Mouse (Mus musculus): ENCODE measurements around the gene Gm29427.
"Not testable (repeated sequence)": the region's sequence is repeated elsewhere in the genome, so short reads cannot be mapped to it uniquely, and the experiment has no call there.

Gm29427 gene

GRCm38 (mm10) chr1:130729153-130729552 lies 13.6 kb upstream of the Gm29427 start, which contains the start of gene Pfkfb2:
TSS of gene Pfkfb2 (minus strand) at chr1:130729253.
- no peak for DNase-seq

GRCm38 (mm10) chr1:130728708-130729107 lies 13.1 kb upstream of the Gm29427 start:
- no peak for DNase-seq

DNA sequence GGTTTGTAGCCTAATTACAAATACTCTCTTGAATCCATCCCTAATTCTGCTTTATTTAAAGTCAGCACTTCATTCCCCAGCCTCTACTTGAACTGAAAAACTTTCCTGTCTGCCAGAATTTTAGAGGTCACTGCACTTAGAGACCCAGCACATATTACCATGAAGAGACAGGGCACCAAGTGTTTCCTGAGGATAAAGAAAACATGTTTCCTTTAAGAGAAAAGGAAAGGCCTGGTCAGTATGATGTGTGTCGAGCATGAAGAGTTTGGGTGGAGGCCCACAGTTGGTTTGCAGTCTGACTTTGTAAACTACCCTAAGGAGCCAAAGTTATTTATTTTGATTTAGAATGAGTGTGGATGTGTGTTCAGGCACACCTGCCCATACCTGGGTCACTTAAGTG lies 12.5 kb upstream of the Gm29427 start:
- DNase-seq, result no peak

DNA sequence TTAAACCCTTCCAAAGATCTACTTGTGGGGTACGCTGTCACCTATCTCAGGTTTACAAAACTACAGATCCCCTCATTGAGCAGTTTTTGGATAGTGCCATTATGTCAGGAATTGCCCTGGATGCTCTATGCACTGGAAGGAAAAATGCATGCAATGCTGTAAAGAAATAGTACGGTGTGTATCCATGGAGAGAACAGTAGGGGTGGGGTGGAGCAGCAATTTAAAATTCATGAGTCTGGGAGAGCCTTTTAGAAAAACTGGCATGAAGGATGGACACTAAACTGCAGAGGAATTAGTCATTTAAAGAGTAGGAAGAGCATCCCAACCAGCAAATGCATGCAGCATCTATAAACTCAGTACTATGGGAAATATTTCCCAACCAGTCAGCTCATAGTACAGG lies 10.8 kb upstream of the Gm29427 start:
- DNase-seq, result no peak

DNA sequence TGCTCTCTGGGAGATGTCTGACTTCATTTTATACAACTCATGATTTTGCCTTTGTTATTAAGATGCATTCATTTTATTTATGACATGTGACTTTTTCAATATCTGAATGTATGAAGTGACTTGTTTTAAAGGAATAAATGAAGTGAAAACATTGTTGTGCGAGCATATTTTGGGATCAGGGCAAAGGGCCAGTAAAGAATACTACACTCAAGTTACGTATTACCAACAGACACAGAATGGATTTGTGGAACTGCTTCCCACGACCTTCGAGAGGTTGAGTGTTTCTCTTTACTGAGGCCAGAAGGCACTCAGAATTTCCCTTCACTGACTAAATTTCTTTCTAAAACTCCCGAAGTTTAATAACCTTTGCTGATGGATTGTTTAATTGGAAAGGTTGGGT lies 8.6 kb upstream of the Gm29427 start:
- DNase-seq, result no peak

DNA sequence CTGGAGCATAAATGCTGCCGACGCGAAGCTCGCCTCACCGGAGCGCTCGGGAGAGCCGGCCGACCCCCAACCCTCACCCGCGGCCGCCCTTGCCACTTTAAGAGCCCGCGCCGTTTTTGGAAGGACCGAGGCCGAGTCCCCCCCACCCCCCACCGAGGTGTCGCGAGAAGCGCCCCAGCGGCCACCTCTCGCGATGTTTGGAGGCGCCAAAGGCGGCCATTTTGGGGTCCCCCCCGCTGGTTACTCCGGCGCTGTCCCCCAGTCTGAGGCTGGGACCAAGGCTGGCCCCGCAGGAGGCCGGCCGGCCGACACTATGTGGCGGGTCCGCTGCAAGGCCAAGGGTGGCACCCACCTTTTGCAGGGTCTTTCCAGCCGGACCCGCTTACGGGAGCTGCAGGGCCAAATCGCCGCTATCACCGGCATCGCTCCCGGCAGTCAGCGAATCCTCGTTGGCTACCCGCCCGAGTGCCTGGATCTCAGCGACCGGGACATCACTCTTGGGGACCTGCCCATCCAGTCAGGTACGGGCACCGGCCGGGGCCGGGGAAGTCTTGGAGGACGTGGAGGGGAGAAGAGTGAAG lies 1.8 kb upstream of the Gm29427 start, which contains the start of gene Yod1:
TSS of gene Yod1 (plus strand) at position 37 of the 581 bp plus-strand sequence.
- peak; percentile 95 for DNase-seq

GRCm38 (mm10) chr1:130716513-130717290 lies 1.1 kb upstream of the Gm29427 start:
- DNase-seq, result peak; percentile 59

- DNase-seq, result no peak
Observed at GRCm38 (mm10) chr1:130716218-130716512, 566 bp upstream of the Gm29427 start.

- no peak for DNase-seq
Observed at GRCm38 (mm10) chr1:130714046-130714445, 1.6 kb downstream of the Gm29427 start.

- no peak for DNase-seq
Observed at GRCm38 (mm10) chr1:130710283-130711080, 5.1 kb downstream of the Gm29427 start.

DNA sequence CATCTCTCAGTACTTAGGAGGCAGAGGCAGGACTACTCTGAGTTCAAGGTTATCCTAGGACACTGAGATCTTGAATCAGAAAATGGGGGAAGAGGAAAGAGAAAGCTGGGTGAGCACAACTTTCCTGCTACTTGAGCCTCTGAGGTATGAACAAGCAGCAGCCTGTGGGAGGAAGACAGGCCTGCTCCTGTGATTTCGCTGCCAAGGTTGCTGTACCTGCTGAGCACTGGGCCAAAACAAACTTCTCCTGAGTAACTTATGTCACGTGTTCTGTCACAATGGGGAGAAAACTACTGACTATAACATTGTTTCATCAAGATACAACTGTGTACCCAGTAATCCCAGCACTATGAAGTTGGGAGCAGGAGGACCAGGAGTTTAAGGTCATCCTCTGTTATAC lies 12.0 kb downstream of the Gm29427 start:
- DNase-seq, result no peak

DNA sequence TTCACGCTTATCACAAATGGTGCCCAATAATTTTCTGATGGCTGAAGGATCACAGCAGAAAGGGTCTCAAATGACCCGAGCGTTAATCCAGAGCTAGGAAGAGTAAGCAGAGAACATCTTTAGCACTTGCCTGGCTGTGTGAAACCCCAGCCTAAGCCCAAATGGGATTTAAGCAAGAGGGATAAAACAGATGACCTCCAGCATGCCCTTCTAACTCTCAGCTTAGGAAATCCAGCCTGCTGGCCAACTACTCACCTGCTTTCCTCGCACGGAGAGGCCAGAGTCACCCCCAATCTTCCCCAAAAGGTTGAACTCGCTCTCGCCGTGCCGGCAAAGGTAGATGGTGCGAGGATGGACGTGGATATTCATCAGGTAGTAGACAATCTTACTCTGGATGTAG lies 13.6 kb downstream of the Gm29427 start:
- no peak for DNase-seq

- DNase-seq, result peak; percentile 15
Observed at GRCm38 (mm10) chr1:130699937-130700633, 15.5 kb downstream of the Gm29427 start.

DNA sequence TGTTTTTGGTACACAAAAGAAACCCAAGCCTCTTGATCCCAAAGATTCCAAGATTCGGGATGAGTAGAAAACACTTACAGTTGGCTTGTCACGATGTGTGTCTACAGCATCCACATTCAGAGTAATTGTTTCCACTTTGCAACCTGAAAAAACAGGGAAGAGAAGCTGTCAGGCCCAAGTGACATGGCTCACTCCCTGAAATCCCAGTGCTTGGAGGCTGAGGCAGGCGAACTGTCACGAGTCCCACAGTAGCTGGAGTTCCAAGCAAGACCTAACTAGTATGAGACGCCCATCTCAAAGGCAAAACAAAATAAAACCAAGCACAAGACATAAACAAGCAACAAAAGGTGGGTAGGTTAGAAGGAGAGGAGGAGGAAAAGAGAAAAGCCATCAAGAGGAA lies 17.0 kb downstream of the Gm29427 start:
- DNase-seq, result no peak

- DNase-seq, result no peak
Observed at GRCm38 (mm10) chr1:130683905-130684304, 31.7 kb downstream of the Gm29427 start.

DNA sequence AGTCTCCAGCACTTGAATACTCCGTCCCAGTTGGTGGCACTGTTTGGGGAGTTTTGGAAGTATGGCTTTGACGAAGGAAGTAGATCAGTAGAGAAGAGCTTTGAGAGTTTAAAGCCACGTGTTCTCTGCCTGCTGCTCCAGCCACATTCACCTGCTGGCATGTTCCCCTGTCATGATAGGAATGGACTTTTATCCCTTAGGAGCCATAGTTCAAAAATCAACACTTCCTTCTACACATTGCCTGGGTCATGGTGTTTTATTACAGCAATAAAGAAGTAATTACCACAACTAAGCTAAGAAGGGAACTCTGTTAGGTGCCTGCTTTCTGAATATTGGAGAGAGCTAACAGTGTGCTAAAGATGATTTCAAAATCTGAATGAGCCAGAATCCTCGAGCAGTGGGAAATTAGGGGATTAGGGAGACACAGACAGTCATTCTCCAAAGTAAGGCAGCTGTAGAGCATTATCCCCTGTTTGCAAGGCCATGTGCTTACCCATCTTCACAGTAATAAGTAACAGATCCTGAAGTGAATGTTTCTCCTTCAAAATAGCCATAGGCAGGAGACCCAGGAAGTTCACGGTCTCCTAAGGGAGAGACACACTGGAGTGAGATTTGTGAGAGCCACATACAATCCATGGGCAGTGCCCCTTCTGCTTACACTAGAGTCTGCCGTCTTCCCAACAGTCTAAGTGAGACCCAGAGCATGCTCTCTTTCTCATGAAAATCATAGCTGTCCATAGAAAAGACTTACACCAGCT lies 33.8 kb downstream of the Gm29427 start:
- no peak for DNase-seq

GRCm38 (mm10) chr1:130681075-130681474 lies 34.5 kb downstream of the Gm29427 start:
- DNase-seq, result no peak

GRCm38 (mm10) chr1:130678551-130678950 lies 37.0 kb downstream of the Gm29427 start:
- no peak for DNase-seq

- not testable (repeated sequence) for DNase-seq
Observed at GRCm38 (mm10) chr1:130663576-130663975, 52.0 kb downstream of the Gm29427 start.

DNA sequence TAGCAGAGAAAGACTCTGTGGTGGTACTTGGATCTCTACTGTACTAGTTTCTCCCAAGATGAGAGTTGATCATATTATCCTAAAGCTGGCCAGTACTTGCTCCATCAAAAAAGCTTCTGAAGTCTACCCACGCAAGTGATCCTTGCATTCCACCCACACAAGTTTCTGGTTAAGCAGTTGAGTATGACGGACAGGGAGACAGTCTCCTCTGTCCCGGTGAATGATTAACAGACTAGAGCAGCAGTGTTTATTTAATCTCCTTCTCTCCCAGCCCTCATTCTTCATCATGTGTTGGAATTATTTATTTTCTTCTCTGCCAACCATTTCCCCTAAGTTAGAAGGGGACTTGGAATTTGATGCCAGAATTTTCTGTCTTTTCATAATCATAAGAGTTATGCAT lies 54.1 kb downstream of the Gm29427 start, which contains the start of gene C4bp:
TSS of gene C4bp (minus strand) at position 179 of the 400 bp plus-strand sequence.
- DNase-seq, result no peak

- not testable (repeated sequence) for DNase-seq
Observed at GRCm38 (mm10) chr1:130659641-130660040, 56.0 kb downstream of the Gm29427 start.

DNA sequence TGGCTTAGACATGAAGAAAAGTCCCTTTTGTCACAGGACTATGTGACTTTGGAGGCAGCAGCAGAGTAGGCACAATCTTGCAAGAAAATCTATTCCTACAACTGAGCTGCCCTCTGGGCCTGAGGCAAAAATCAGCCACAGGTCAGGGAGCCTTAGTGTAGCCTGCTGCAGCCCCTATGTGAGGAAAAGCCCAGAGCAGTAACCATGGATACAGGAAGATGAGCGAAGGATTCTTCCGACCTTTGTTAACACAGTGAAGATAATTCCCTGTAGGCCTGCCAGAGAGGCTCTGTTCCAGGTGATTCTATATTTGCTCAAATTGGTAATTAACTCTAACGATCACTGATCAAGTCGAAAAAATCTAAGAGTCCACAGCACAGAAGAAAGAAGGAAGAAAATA lies 71.5 kb downstream of the Gm29427 start:
- no peak for DNase-seq
